ENCODE assay signal across 10 mouse cellular contexts in the genomic region with DNA sequence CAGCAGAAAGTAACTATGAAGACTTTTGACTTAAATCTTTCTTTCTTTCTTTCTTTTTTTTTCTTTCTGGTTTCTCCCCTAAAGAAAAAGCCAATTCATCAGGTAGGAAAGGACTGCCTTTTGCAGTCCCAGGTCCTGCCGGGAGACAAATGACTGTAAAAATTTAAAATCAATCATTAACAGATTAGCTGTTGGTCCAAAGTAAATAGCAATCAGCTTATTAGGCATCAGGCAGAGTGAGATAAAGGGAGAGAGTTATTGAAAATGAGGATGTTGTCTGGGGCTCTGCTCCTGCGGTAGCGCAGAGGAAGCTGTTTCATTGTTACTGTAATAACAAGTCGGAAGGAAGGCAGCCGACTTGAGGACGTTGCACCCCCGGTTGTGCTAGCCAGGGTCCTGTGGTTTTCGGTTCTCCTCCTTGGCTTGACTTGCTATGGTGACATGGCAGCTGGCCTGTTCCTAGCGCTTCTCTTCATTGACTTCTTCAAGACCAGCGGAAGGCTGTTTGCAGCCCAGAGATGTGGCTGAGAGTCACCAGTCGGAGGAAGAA.
DNase-seq lines count a peak whose midpoint lies in the region; ATAC-seq lines count a peak whose summit lies in the region.
"Had no signal": no experiment of that assay in that cellular context is flagged by ENCODE, and none has a peak within 500 bp of the region (broad histone marks: within the 10 kb centered on the region; RNA-seq: fewer than 3 reads in every experiment).

No protein-coding gene starts in this region.

- H3K9me3 ChIP-seq in lung, embryonic 16.5 days (ENCODE audit: control insufficient read depth, low read length) = no peaks in the 10 kb centered on the region
- no peaks in the 10 kb centered on the region for H3K9me3 ChIP-seq in forebrain, embryonic 10.5 days
- H3K9me3 ChIP-seq: neural tube, embryonic 13.5 days had no signal

- WGBS in lung, embryonic 16.5 days = 44% methylated on average over 11 of the region's 11 CpGs
- WGBS in forebrain, embryonic 10.5 days = 81% methylated on average over 11 of the region's 11 CpGs

- H3K27ac ChIP-seq in lung, embryonic 16.5 days (ENCODE audit: low read length) = no peak overlapping the region; the same call in 1 of the 2 replicates
- no peak overlapping the region for H3K27ac ChIP-seq in forebrain, embryonic 10.5 days
- H3K27ac ChIP-seq: heart, adult 2 months; neural tube, embryonic 13.5 days had no signal

- peaks cover 5% of the 10 kb centered on the region; the same call in 1 of the 2 replicates for H3K4me1 ChIP-seq in lung, embryonic 16.5 days (replicated peaks; ENCODE audit: control insufficient read depth, insufficient read depth, low read length)
- peaks cover 10% of the 10 kb centered on the region for H3K4me1 ChIP-seq in forebrain, embryonic 10.5 days

- DNase-seq in kidney, postnatal 36 days = peak; percentile 16 to 19
- no peak for DNase-seq in kidney, postnatal 14 days
- peak; percentile 37 for DNase-seq in splenic B cell, adult 2 months (ENCODE audit: low read depth, low spot score)
- no peak for DNase-seq in adrenal gland, postnatal 36 days
- no peak for DNase-seq in forebrain, embryonic 10.5 days (ENCODE audit: extremely low spot score, low spot score)

- H3K27me3 ChIP-seq in lung, embryonic 16.5 days (ENCODE audit: control insufficient read depth, insufficient read depth, low read depth, low read length) = no peaks in the 10 kb centered on the region
- H3K27me3 ChIP-seq in splenic B cell, adult 2 months (ENCODE audit: control insufficient read depth, insufficient read depth, low read length, poor library complexity, severe bottlenecking) = no peaks in the 10 kb centered on the region
- no peaks in the 10 kb centered on the region for H3K27me3 ChIP-seq in forebrain, embryonic 10.5 days (ENCODE audit: poor library complexity, severe bottlenecking)
- H3K27me3 ChIP-seq: neural tube, embryonic 13.5 days had no signal

- no peak overlapping the region for H3K4me2 ChIP-seq in lung, embryonic 16.5 days (ENCODE audit: low read depth, low read length)
- H3K4me2 ChIP-seq: neural tube, embryonic 13.5 days had no signal

- H3K4me3 ChIP-seq in lung, embryonic 16.5 days (ENCODE audit: low read length) = no peak overlapping the region
- H3K4me3 ChIP-seq in forebrain, embryonic 10.5 days = no peak overlapping the region
- H3K4me3 ChIP-seq: heart, adult 2 months; neural tube, embryonic 13.5 days had no signal

- H3K36me3 ChIP-seq in lung, embryonic 16.5 days (ENCODE audit: control insufficient read depth, insufficient read depth, low read length) = no peaks in the 10 kb centered on the region
- no peaks in the 10 kb centered on the region for H3K36me3 ChIP-seq in splenic B cell, adult 2 months (ENCODE audit: control insufficient read depth, insufficient read depth, low read length, poor library complexity, severe bottlenecking)
- no peaks in the 10 kb centered on the region for H3K36me3 ChIP-seq in forebrain, embryonic 10.5 days (replicated peaks)
- H3K36me3 ChIP-seq: neural tube, embryonic 13.5 days had no signal

- H3K9ac ChIP-seq in lung, embryonic 16.5 days (ENCODE audit: low read length) = no peak overlapping the region
- H3K9ac ChIP-seq: neural tube, embryonic 13.5 days had no signal

- ATAC-seq in common myeloid progenitor, adult 5-6 weeks (replicated peaks; ENCODE audit: low read depth, poor library complexity, severe bottlenecking) = peak; percentile 95
- ATAC-seq in lung, embryonic 16.5 days (ENCODE audit: low read depth) = 0 out of 2 replicates have a peak, but pooled peaks have one; percentile 51
- ATAC-seq in inflammation-experienced regulatory T-cells, adult 6 months = no peak

Comparison
In these comparisons a context has a peak if more than half of its experiments do, and no peak if none do; other contexts are left out.
1. DNase-seq: peak in kidney, postnatal 36 days (2 of 2) and splenic B cell, adult 2 months (single experiment); none in kidney, postnatal 14 days (single experiment), adrenal gland, postnatal 36 days (0 of 2) and forebrain, embryonic 10.5 days (single experiment).